Mouse (Mus musculus): Measurements from ENCODE around the gene Zbed4.
"Not testable (repeated sequence)": the region's sequence is repeated elsewhere in the genome, so short reads cannot be mapped to it uniquely, and the experiment has no call there.

Gene Zbed4

DNA sequence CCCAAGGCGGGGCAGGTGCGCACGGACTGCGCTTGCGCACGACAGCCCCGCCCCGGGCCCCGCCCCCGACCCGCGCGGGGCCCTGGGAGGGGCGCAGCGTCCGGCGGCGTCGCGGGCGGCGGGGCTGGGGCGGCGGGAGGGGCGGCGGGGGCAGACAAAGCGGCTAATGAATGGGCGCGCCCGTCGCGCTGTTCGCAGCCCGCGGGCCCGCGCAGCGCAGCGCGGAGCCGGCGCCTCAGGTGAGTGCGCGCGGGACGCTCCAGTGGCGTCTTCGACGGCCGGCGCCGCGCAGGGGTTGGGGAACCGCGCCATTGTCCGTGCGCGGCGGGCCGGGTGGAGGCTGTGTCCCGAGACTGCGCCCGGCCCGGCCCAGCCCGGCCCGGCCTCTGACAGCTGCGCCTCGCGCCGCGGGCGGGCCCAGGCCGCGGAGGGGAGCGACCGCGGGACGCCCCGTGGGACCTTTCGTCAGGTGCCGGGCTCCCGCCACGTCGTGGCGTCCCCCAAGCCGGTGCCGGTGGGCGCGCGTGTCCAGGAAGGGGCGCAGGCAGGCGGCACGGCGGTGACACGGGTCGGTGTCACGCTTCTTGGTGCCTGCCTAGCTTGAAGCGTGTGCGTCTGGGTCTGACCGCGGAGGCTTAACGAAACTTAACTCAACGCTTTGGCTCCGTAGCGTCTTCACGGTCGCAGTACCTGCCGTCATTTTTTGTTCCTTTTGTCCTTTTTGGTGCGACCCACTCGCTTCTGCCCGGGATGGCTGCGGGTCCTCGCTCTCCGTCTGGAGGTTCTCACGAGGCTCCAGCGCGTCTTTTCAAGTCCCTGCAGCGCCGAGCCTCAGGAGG, at the start of gene Zbed4:
Gene Zbed4, plus strand, starts transcription at position 97 of the 839 bp plus-strand sequence.
- in situ Hi-C loops (cut with MboI; ENCODE audit: low pct_unique_long_range_greater_than_20kb in 1 of 2, low sequenced_read_pairs in 2 of 2, unreplicated experiment in 1 of 2): no loop called here

DNA sequence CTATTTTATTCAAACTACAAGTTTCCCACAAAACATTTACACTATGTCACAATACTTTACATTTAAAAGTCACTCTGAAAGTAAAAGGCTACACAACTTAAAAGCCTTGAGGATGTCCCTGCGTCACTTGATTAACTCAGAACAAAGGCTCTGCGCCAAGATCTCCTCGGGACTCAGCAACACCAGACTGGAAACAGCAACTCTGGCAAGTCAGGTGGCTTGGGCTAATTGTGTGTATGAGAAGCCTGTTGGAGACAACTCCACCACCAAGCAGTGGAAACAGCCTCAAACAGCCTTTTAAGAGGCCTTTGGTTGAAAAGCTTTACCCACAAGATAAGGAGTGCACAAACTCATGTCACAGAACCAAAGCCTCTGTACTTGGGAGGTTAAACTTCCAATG, 49.0 kb upstream of the Zbed4 start:
- in situ Hi-C loops (cut with MboI; ENCODE audit: low pct_unique_long_range_greater_than_20kb in 1 of 2, low sequenced_read_pairs in 2 of 2, unreplicated experiment in 1 of 2): no loop called here

DNA sequence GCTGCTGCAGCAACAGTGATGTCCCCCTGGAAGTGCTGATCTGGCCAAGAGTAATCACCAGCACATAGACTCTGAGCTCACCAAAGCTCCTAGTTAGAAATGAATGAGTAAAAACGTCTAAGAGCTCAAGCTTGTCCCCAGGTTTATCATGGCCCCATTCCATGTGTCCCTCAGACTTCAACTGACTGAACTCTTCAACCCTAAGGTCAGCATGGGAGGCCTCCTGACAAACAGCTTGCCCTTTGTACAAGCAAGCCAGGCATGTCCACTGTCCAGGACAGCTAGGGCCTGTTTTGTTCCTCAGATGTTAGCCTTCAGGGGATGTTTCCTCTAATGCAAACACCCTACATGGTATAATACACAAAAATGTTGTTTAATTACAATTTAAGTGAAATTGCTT, 47.2 kb upstream of the Zbed4 start:
- in situ Hi-C loops (cut with MboI; ENCODE audit: low pct_unique_long_range_greater_than_20kb in 1 of 2, low sequenced_read_pairs in 2 of 2, unreplicated experiment in 1 of 2): no loop called here

DNA sequence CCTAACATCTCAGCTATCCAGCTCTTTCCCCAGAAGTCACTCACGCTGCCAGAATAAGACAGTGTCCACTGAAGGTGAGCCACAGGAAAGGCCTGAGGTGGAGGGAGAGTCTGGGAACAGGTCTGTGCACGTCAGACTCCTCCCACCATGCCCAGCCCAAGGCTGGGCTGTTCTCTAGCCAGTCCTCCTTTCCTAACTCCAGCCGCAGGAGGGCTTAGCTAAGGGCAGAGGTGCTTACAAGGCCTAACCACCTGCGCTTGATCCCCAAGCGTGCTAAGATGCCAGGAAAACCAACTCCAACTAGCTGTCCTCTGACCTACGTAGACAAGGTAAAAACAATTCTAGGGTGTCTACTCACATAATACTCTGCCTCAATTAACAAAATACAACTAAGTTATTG, 45.1 kb upstream of the Zbed4 start:
- in situ Hi-C loops (cut with MboI; ENCODE audit: low pct_unique_long_range_greater_than_20kb in 1 of 2, low sequenced_read_pairs in 2 of 2, unreplicated experiment in 1 of 2): no loop called here

DNA sequence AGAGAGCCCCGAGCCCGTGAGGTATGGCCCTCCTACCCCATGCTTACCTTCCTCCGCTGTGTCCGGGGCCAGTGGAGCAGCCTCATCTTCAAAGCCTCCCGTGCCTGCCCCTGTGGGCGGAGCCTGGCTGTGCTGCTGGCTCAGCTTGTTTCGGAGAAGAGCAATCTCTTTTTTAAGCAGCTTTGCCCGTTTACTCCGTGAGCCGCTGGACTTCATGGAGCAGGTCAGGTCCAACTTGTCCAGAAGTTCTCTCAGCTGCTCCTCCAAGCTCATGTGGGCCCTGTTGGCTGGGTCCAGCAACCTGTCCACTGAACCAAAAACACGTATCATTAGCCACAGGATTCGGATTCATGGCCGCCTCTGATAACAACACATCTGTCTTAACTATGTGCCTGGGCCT, 44.5 kb upstream of the Zbed4 start:
- in situ Hi-C loops (cut with MboI; ENCODE audit: low pct_unique_long_range_greater_than_20kb in 1 of 2, low sequenced_read_pairs in 2 of 2, unreplicated experiment in 1 of 2): not testable (repeated sequence)

DNA sequence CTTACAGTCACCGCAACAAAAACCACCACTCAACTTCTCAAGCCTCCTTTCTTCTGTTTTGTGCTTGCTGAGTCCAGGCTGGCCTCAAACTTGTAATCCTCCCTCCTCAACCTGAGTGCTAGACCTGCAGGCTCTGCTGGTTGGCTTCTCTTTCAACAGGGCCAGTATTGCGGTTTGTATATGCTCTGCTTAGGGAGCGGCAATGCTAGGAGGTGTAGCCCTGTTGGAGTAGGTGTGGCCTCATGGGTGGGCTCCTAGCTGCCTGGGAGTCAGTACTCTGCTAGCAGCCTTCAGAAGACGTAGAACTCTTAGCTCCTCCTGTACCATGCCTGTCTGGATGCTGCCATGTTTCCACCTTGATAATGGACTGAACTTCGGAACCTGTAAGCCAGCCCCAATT, 43.3 kb upstream of the Zbed4 start:
- in situ Hi-C loops (cut with MboI; ENCODE audit: low pct_unique_long_range_greater_than_20kb in 1 of 2, low sequenced_read_pairs in 2 of 2, unreplicated experiment in 1 of 2): no loop called here

DNA sequence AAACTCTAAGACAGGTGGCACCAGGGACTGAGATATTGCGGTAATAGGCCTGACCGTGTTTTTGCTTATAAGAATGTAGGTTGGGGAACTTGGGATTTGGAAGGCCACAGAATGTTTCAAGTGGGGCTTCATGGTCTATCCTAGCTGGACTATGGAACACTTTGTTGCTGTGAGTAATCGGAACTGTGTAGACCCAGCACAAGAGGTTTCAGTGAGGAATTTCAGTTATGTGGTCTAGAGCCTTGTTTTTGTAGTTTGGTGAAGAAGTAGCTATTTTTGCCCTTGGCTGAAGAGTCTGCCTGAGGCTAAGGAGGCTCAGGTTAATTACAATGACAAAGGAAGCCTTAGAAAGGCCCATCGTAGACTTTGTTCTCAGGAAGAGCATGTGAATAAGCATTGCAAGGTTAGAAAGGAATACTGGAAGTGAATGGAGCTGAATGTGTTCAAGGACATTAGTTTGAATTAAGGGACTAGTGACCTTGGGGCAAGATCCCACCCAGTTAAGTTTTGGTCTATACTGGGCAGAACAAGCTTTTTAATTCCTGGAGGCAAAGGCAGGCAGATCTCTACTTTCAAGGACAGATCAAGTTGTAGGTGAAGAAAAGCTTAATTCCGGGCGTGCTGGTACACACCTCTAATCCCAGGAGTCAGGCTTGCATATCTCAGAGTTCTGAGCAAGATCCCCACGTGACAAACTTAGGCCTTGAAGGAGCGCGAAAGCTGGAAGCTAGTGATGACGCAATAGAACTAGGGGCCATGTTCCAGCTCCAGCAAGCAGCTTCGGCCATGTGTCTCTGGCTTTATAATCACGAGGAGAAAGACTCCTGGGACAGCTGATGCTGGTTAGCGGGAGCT, 42.6 kb upstream of the Zbed4 start:
- in situ Hi-C loops (cut with MboI; ENCODE audit: low pct_unique_long_range_greater_than_20kb in 1 of 2, low sequenced_read_pairs in 2 of 2, unreplicated experiment in 1 of 2): no loop called here

DNA sequence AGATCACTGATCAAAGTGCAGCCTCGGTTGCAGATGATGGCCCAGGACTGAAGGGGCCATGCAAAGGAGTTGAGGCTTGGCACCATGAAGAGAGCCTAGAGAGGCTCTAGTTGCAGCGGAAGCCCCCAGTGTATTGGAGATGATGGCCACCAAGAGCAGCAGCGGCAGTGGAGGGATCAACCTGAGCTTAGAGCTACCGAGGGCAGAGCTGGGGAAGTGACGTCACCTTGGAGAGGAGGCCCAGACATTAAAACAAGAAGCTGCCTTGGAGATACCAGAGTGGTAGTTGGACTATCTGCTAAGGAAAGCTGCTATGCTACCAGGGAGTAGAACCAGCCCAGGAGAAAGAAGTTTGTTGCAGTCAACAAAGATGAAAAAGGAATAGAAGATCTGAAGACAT, 41.6 kb upstream of the Zbed4 start:
- in situ Hi-C loops (cut with MboI; ENCODE audit: low pct_unique_long_range_greater_than_20kb in 1 of 2, low sequenced_read_pairs in 2 of 2, unreplicated experiment in 1 of 2): no loop called here

DNA sequence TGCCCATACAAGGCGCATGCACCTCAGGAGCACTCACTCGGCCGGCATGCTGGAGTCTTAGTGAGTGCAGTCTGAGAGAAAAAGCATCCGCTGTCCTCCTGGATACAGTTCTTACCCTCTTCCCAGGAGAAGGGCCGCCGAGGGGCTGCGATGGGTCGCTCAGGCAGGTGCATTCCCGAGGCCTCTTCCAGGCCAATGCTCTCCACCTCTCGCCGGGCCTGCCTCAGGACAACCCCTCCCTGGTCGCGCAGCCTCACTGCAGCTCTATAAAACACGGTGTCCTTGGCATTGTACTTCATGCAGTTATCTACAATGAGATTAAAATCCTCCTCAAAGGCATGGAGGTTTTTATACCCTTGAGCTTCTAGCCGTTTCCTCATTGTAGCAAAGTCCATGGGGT, 39.0 kb upstream of the Zbed4 start:
- in situ Hi-C loops (cut with MboI; ENCODE audit: low pct_unique_long_range_greater_than_20kb in 1 of 2, low sequenced_read_pairs in 2 of 2, unreplicated experiment in 1 of 2): no loop called here

DNA sequence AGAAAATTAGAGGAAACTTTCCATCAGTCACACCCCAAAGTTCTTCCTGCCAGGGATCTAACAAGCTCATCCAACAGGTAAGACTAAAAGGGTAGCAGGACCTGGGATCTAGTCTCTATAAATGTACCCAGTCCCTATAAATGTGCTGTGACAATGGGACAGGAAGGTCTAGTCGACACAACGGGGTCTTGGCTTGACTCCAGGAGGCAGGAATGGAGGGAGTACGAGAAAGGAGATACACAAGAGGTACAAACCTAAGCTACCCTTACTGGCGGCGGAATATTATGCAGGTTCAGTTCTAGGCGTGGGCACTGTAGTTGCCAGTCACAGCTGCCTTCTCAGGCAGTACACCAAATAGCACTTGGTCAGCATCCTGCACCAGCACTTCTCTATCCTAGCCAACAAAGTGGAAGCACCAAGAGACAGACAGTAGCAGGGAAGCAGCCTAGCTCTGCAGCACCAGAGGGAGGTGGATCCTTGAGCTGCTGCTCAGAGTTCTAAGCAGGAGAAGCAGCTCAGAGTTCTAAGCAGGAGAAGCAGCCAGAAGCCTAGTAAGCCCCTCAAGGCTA, 37.4 kb upstream of the Zbed4 start:
- in situ Hi-C loops (cut with MboI; ENCODE audit: low pct_unique_long_range_greater_than_20kb in 1 of 2, low sequenced_read_pairs in 2 of 2, unreplicated experiment in 1 of 2): no loop called here

DNA sequence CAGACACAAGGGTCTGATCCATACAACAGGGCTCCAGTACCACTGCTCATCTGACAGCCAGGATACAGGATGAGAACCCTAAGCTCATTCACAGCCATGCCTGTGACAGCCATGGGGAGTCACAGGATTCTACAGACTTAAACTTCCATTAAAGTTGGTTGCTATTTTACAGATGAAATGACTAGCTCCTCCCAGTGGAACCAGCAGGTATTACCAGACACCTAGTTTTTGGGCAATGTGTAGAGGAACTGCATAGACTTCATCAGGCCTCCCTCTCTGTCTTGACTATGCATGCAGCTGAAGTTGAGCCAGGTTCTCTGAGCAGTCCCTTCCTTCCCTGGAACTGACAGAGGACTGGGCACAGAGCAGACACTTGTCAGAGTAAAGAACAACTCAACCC, 35.1 kb upstream of the Zbed4 start:
- in situ Hi-C loops (cut with MboI; ENCODE audit: low pct_unique_long_range_greater_than_20kb in 1 of 2, low sequenced_read_pairs in 2 of 2, unreplicated experiment in 1 of 2): no loop called here

DNA sequence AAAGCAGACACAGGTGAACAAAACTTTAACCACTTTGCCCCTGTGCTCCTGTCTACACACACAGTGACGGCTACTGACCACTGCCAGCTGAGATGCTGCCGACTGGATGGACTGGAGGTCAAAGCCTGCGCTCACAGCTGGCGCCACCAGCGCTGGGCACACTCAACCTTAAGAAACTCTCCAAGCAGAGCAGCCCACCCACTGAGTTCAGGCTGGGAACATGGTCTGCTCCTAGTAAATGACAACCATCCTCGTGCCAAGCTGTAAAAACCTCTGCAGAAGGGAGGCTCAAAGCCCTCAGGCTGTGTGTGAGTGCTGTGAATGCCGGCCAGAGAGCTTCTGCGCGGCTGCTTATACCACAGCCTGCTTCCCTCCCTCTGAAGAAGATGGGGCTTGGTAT, 34.2 kb upstream of the Zbed4 start:
- in situ Hi-C loops (cut with MboI; ENCODE audit: low pct_unique_long_range_greater_than_20kb in 1 of 2, low sequenced_read_pairs in 2 of 2, unreplicated experiment in 1 of 2): no loop called here

DNA sequence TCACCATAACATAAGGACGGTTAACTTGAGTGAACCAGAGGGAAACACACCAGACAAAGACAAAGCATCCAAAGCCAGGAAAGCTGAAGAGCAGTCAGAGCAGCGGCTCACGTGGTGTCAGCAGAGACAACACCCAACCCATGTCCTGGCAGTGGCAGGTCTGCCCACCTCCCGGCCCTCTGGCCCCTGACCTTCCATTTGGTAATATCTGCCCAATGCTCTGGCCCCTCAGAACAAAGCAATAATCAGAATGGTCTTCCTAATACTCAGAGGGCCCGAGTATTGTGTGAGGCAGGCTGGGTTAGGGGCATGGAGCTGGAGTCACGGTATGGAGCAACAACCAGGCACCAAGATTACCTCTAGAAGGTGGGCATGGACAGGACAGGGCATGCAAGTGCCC, 28.3 kb upstream of the Zbed4 start:
- in situ Hi-C loops (cut with MboI; ENCODE audit: low pct_unique_long_range_greater_than_20kb in 1 of 2, low sequenced_read_pairs in 2 of 2, unreplicated experiment in 1 of 2): no loop called here

DNA sequence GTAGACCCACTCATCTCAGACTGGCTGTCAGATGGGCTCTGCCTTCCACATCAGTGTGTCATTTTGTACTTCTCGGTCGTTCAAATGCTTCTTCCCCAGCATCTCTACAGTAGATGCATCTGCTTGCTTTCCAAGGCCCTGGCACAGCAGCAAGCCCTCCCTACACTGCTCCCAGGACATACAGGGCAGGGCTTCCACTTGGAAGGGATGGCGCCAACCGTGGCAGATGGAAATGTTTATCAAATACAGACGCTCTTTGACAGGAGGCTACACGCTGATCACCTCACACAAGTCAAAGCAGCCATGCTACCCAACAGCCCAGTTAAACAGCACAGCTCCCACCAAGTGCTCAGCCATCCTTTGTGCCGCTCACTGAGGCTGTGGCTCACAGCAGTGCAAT, 27.1 kb upstream of the Zbed4 start:
- in situ Hi-C loops (cut with MboI; ENCODE audit: low pct_unique_long_range_greater_than_20kb in 1 of 2, low sequenced_read_pairs in 2 of 2, unreplicated experiment in 1 of 2): no loop called here

DNA sequence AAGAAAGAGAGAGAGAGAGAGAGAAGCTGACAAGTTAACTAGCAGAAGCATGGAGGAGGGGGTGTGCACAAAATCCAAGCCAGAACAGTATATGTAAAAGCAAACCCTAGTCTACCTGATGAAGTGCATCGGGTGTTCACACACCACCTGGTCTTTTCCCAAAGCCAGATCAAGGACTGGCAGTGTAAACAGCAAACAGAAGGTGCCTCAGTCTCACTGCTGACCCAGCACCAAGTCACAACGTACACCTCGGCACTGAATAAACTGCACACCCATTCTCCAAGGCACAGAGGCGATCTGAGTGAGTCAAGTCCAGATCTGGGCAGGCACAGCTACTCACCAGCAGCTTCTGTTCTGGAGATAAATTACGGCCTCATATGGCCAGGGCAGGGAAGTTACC, 26.4 kb upstream of the Zbed4 start:
- in situ Hi-C loops (cut with MboI; ENCODE audit: low pct_unique_long_range_greater_than_20kb in 1 of 2, low sequenced_read_pairs in 2 of 2, unreplicated experiment in 1 of 2): no loop called here

DNA sequence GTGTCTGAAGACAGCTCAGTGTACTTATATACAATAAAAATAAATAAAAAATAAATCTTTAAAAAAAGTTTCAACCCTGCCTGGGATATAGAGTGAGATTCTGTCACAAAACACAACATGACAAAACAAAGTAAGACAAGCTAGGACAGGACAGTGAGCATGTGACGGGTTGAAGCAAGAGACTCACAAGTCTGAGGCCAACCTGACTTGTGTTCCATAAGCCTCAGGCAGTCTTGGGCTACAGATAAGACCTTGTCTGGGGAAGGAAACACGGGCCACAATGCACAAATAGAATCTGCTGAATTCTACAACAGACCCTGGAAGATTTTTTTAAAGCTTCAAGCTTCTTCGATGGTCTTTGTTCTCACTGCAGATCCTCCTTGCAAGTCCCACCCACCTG, 24.3 kb upstream of the Zbed4 start:
- in situ Hi-C loops (cut with MboI; ENCODE audit: low pct_unique_long_range_greater_than_20kb in 1 of 2, low sequenced_read_pairs in 2 of 2, unreplicated experiment in 1 of 2): no loop called here

DNA sequence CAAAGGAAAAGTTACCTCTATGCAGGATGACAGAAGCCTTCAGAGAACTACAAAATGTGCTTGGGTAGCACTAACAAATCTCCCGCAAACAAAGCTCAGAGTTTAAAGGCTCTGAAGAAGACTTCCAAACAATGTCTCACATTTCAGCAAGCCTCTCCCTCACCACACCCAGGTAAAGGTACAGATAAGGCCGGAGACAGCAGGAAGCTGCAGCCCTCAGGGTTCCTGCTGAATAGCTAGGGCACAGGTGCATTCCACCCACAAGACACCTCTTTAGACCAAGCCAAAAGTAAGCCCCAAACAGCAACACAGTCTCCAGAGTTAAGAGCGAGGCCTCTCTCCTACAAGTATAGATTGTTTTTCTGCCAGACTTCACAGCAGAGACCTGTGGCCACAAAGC, 20.7 kb upstream of the Zbed4 start:
- in situ Hi-C loops (cut with MboI; ENCODE audit: low pct_unique_long_range_greater_than_20kb in 1 of 2, low sequenced_read_pairs in 2 of 2, unreplicated experiment in 1 of 2): no loop called here

DNA sequence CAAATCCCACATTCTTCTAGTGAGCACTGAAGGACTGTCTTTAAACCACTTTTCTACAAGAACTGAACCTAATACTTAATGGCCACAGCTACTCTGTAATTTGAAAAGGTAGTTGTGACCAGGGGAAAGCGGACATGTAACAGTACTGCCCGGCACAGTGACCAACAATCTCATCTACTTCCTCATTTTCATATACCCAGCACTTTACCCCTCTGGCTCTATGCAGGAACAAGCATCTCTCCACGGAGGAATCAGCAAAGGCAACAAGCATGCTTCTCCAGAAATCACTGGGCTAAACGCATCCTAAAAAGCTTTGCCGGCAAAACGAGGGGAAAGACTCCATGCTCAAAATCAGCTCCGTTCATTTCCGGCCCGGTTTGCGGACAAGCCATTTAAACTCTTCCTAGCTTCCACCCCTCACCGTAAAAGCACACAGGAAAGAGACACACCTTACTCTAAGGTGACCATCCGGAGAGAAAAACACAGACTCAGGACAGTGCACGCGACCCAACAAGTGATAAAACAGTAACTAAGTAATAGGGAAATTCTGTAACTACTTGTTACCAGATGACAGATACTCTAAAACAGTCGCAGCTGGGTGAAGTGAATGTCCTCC, 18.9 kb upstream of the Zbed4 start:
- in situ Hi-C loops (cut with MboI; ENCODE audit: low pct_unique_long_range_greater_than_20kb in 1 of 2, low sequenced_read_pairs in 2 of 2, unreplicated experiment in 1 of 2): no loop called here

DNA sequence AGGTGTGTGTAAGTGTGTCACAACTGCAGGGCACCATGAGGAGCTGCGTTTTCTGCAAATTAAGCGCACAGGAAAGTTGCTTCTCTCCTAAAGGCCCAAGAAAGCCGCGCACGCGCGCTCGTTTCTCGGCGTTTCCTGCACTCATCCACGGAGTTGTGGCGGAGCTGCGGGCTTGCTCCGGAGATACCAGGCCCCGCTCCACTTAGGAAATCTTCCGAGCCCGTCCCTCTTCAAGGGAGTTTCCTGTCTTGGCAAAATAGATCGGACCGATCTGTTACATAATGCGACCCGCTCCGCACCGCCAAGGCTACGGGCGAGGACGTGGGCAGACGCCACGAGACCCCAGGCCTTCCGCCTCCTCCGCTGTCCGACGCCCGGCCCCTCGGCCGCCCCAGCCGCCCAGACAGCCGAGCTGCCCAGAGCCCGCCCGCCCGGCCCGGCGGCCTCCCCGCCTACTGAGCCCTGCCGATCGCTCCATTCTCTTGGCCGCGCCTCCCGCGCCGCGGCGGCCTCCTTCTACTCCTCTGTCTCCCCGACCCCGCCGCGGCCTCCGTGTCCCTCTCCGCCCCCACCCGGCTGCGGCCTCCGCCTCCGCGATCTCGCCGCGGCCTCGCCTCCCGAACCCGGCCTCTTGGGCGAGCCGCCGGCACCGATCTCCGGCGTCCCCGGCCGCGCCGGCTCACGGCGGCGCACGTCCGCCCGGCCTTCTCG, 18.3 kb upstream of the Zbed4 start:
- in situ Hi-C loops (cut with MboI; ENCODE audit: low pct_unique_long_range_greater_than_20kb in 1 of 2, low sequenced_read_pairs in 2 of 2, unreplicated experiment in 1 of 2): no loop called here
